Mouse (Mus musculus): ENCODE data around the gene Olfml3. TPM values are rescaled to one million over a fixed set of nuclear protein-coding genes. Genes with fewer than 3 reads are reported as not detected.
A peak's percentile ranks its signal among the peaks of the same experiment; 100 is the strongest.

Gene Olfml3
- total and polyA plus RNA-seq, 2 experiments from 2014 or later: 6.4 to 7.9 TPM

DNA sequence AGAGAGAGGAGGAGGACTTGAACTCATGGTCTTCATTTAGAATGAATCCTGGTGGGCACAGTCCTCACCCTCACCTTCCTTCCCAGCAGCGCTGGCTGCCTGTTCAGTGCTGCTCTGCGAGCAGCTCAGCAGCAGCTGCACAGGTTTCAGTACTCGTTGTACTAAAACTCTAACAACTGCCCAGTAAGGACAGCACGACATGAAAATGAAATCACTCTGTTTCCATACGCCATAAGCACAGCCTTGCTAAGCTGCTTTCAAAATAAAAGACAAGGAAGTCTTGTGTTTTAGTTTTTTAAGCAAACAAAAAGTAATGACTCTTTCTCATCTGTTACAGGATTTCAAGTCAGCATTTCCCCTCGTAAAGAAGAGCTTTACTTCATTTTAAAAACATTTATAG lies 5.4 kb upstream of the Olfml3 start:
- no peak overlapping the region for H3K27ac ChIP-seq (ENCODE audit: low read depth, low read length)
- DNase-seq (no peak), ATAC-seq (no peak)
- no peaks in the 10 kb centered on the region for H3K4me1 ChIP-seq (ENCODE audit: insufficient read depth)
- H3K9ac ChIP-seq: no peak overlapping the region
- no peak for TF ChIP-seq CTCF (IDR thresholded peaks at IDR 0.05; ENCODE audit: low read depth)
- H3K4me3 ChIP-seq (ENCODE audit: low read depth, low read length): no peak overlapping the region
- no peak overlapping the region for H3K4me2 ChIP-seq (ENCODE audit: low read depth)
- peaks cover 49% of the 10 kb centered on the region for H3K36me3 ChIP-seq (ENCODE audit: insufficient read depth)
- H3K9me3 ChIP-seq (ENCODE audit: low read length): no peaks in the 10 kb centered on the region
- WGBS: 85% methylated on average over 6 of the region's 6 CpGs
- H3K27me3 ChIP-seq (ENCODE audit: insufficient read depth, low read length): no peaks in the 10 kb centered on the region

DNA sequence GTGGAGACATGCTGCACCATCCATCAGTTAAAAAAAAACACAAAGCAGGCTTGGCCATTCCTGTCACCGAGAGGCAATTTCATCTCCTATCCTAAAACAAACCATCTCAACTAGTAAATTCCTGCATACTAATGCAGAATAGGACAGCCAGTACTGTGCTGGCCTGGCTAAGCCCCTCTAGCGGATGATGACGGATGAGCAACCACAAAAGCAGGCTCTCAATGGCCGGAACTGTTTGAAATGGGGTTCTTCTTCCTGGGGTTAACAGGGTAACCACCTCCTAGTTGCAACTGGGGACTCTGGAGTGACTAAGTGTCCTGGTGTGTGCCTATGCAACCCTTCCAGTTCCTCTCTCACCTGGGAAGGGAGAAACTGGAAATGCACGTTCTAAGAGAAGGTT lies 2.5 kb upstream of the Olfml3 start:
- DNase-seq (no peak), ATAC-seq (no peak)
- H3K27ac ChIP-seq (ENCODE audit: low read depth, low read length): no peak overlapping the region
- no peak overlapping the region for H3K4me2 ChIP-seq (ENCODE audit: low read depth)
- WGBS: 34% methylated on average over 5 of the region's 5 CpGs
- H3K4me3 ChIP-seq (ENCODE audit: low read depth, low read length): no peak overlapping the region
- H3K36me3 ChIP-seq (ENCODE audit: insufficient read depth): peaks cover 30% of the 10 kb centered on the region
- 0 out of 2 replicates have a peak, but pooled peaks cover 3% of the 10 kb centered on the region for H3K4me1 ChIP-seq (ENCODE audit: insufficient read depth)
- H3K9ac ChIP-seq: no peak overlapping the region
- H3K9me3 ChIP-seq (ENCODE audit: low read length): no peaks in the 10 kb centered on the region
- TF ChIP-seq CTCF (IDR thresholded peaks at IDR 0.05; ENCODE audit: low read depth): peak; percentile 44
- no peaks in the 10 kb centered on the region for H3K27me3 ChIP-seq (ENCODE audit: insufficient read depth, low read length)

DNA sequence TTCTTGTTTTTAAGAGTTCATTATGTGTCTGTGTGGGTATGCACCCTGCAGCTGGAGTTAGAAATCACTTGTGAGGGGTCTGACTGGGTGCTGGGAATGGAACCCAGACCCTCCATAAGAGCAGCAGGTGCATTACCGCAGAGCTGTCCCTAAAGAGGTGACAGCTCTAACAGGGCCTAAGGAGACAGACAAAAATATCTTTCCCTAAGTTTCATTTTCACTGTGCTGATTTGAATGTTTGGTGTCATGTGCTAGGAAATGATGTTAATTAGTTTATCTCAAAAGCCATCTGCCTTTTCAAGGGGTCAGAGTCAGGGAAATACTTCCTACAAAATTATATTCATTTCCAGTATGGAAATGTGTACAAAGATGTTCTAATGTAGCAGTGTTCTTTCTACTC lies 1.5 kb upstream of the Olfml3 start, which contains the start of gene Gm10964:
Gene Gm10964, plus strand, starts transcription at position 38 of the 400 bp plus-strand sequence.
- H3K27me3 ChIP-seq (ENCODE audit: insufficient read depth, low read length): no peaks in the 10 kb centered on the region
- H3K4me3 ChIP-seq (ENCODE audit: low read depth, low read length): peak within 1 kb of the TSS; percentile 9; the same call in 1 of the 2 replicates

DNA sequence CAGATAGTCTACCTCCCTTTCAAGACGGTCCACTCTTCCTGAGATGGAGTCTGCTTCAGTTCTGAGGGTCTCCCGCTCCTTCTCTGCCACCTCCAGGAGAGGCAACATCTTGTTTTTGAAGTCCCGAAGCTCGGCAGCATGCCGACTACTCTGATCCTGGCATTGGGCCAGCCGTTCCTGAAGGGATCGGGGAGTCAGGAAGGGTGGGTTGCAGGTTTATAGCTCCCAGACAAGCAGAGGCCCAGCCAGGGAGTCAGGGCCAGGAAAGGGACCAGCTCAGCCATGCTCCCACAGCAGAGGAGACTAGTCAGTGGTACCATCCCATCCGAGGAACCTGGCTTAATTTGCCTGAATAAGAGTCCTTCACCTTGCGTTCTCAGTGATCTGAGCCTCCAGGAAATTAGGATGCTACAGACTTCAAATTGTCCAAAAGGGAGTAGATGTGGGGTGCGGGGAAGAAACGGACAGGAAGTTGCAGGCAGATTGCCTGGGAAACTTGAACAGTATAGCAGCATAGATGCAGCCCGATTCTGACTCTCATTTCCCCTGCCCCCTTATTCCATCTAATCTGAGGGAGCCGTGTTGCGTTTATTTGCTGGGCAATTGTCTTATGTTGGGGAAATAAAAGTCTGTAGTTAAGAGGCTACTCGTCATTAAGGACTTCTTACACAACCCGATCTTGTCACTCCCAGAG lies 593 bp downstream of the Olfml3 start:
- Histone ChIP-seq H3K4me1 (ENCODE audit: insufficient read depth) (peaks cover 19% of the 10 kb centered on the region), H3K27me3 (ENCODE audit: insufficient read depth, low read length) (no peaks in the 10 kb centered on the region), H3K27ac (ENCODE audit: low read depth, low read length) (peak overlapping the region; percentile 76), H3K36me3 (ENCODE audit: insufficient read depth) (peaks cover 4% of the 10 kb centered on the region; the same call in 1 of the 2 replicates), H3K9ac (peak overlapping the region; percentile 22; the same call in 1 of the 2 replicates), H3K9me3 (ENCODE audit: low read length) (no peaks in the 10 kb centered on the region), H3K4me3 (ENCODE audit: low read depth, low read length) (no peak overlapping the region), H3K4me2 (ENCODE audit: low read depth) (peak overlapping the region; percentile 48)
- ATAC-seq: no peak
- TF ChIP-seq CTCF (IDR thresholded peaks at IDR 0.05; ENCODE audit: low read depth): no peak
- DNase-seq: peak; percentile 50
- 35% methylated on average over 16 of the region's 16 CpGs for WGBS

More for the DNA sequence above, 1.5 kb upstream of the Olfml3 start, which contains the start of gene Gm10964:
- H3K9me3 ChIP-seq (ENCODE audit: low read length): no peaks in the 10 kb centered on the region
- DNase-seq (no peak), ATAC-seq (no peak)
- 88% methylated on average over 1 of the region's 1 CpGs for WGBS
- no peak within 1 kb of the TSS for H3K9ac ChIP-seq
- no peak for TF ChIP-seq CTCF (IDR thresholded peaks at IDR 0.05; ENCODE audit: low read depth)
- peak within 1 kb of the TSS; percentile 76 for H3K27ac ChIP-seq (ENCODE audit: low read depth, low read length)
- peaks cover 20% of the 10 kb centered on the region for H3K36me3 ChIP-seq (ENCODE audit: insufficient read depth)
- H3K4me2 ChIP-seq (ENCODE audit: low read depth): peak within 1 kb of the TSS; percentile 48
- peaks cover 8% of the 10 kb centered on the region for H3K4me1 ChIP-seq (ENCODE audit: insufficient read depth)

DNA sequence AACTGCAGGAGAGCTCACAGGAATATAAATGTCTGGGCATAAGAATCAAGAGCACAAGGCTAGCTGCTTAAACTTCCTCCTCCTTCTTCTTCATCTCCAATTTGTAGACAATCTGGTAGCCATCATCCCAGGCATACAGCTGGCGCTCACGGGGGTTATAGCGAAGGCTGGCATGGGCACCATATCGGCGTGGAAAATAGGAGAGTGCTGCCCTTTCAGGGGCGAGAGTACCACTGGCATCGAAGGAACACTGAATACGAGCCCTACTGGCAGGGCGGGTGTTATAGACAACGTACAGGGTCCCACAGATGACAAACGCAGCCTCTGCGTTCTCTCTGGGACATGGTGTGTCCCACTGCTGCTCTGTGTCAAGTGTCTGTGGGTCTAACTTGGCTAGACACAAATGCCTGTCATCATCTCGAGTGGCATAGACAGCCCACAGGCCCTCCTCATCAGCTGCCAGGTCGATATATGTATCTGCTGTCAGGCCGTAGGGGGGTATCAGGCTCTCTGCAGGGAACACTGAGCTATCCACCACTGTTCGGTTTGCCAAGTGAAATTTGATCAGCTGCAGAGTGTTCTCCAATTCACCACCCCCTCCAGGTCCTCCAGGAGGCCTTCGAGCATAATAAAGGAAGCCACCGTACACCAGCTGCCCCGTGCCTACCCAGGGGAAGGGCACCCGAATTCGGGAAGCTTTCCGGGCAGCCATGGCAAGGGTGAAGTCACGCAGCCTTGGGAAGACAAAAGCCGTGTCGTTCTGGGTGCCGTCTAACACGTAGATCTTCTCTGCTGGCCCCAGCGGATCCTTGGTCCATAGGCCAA lies 1.8 kb downstream of the Olfml3 start:
- ATAC-seq: no peak
- Histone ChIP-seq H3K9ac (no peak overlapping the region), H3K27ac (ENCODE audit: low read depth, low read length) (no peak overlapping the region), H3K4me1 (ENCODE audit: insufficient read depth) (peaks cover 19% of the 10 kb centered on the region), H3K9me3 (ENCODE audit: low read length) (no peaks in the 10 kb centered on the region), H3K4me2 (ENCODE audit: low read depth) (no peak overlapping the region), H3K27me3 (ENCODE audit: insufficient read depth, low read length) (no peaks in the 10 kb centered on the region), H3K36me3 (ENCODE audit: insufficient read depth) (no peaks in the 10 kb centered on the region), H3K4me3 (ENCODE audit: low read depth, low read length) (no peak overlapping the region)
- DNase-seq: no peak
- no peak for TF ChIP-seq CTCF (IDR thresholded peaks at IDR 0.05; ENCODE audit: low read depth)
- WGBS: 80% methylated on average over 28 of the region's 28 CpGs

DNA sequence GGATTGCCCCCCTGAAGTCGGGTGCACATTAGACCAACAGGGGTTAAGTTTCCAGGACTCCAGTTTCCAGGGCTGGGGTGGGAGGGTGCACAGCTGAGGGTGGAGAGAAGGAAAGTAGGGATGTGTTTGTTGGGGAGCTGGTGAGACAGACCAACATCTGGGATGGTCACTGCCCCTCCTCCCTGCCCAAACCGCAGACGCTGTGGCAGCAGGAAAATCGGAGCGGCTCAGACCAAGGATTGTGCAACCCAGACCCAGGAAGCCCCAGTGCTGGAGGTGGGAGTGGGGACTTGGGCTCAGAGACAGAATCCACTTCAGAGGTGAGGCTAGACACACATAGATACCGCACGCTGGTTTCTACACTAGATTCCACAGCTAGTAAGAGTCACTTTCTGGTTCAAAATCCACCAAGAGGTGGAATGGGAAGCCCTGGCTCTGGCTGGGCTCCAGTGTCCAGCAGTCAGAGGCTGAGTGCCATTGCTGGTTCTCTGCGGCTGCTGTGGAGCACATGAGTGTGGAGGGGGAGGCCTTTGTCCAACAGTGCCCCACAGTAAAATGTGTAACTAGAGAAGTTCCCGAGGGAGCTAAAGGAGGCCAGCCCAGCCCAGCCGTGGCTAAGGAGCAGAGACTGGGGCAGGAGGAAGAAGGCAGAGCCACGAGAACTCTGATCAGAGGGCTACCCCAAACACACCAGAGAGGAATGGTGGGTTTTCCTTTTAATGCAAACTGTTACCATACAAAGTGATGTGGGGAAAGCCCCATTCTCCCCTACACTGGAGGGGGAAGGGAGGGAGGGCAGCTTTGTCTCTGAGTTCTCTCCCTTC lies 2.9 kb downstream of the Olfml3 start:
- no peak for TF ChIP-seq CTCF (IDR thresholded peaks at IDR 0.05; ENCODE audit: low read depth)
- WGBS: 11% methylated on average over 11 of the region's 11 CpGs

More for the DNA sequence above, 2.9 kb downstream of the Olfml3 start:
- Histone ChIP-seq H3K27me3 (ENCODE audit: insufficient read depth, low read length) (no peaks in the 10 kb centered on the region), H3K4me1 (ENCODE audit: insufficient read depth) (peaks cover 19% of the 10 kb centered on the region), H3K9me3 (ENCODE audit: low read length) (no peaks in the 10 kb centered on the region), H3K36me3 (ENCODE audit: insufficient read depth) (no peaks in the 10 kb centered on the region), H3K4me2 (ENCODE audit: low read depth) (peak overlapping the region; percentile 41), H3K9ac (peak overlapping the region; percentile 46), H3K27ac (ENCODE audit: low read depth, low read length) (peak overlapping the region; percentile 82), H3K4me3 (ENCODE audit: low read depth, low read length) (no peak overlapping the region)
- ATAC-seq (no peak), DNase-seq (no peak)

All from forebrain, postnatal 0 days (tissue).